Mouse (Mus musculus) right cerebral cortex, postnatal 36 days (tissue): ENCODE data around the gene Vmn1r77.
"Not testable (repeated sequence)": the region's sequence is repeated elsewhere in the genome, so short reads cannot be mapped to it uniquely, and the experiment has no call there.

ENCODE experiments used
- DNase-seq, 2 experiments: peaks; one replicate each; pipeline ENCODE4 v3.0.0; 2022; ENCODE audit warnings: low spot score in 2 of 2, mixed read lengths in 1 of 2

Gene Vmn1r77

DNA sequence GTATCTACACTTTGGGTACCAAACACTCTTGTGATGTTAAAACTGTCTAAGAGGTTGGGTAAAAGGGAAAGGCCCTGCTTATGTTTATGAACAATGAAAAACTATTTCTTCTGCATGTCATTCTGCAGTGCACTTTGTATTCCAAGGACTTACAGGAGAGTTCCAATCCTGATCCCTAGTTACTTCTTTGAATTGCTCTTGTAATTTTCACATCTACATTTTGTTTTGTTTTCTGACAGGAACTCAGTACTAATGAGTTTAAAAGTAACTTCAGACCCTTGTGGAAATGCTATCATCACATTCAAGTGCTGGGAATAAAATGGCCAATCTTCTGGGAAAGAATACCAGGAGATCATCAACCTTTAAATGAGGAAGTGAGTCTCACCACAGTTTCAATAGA is at the start of gene Vmn1r77:
Gene Vmn1r77 (plus strand): TSS at position 301 of the 400 bp plus-strand sequence.
- not testable (repeated sequence) for DNase-seq

DNA sequence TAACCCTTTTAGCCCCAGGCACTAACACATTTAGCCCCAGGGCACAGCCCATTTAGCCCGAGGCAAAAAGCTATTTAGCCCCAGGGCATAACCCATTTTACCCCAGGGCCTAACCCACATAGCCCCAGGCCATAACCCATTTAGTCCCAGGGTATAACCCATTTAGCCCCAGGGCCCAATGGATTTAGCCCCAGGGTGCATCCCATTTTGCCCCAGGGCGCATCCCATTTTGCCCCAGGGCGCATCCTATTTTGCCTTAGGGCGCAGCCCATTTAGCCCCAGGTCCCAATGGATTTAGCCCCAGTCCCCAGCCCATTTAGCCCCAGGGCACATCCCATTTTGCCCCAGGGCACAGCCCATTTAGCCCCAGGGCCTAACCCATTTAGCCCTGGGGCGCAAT is 25.1 kb upstream of the Vmn1r77 start:
- not testable (repeated sequence) for DNase-seq

DNA sequence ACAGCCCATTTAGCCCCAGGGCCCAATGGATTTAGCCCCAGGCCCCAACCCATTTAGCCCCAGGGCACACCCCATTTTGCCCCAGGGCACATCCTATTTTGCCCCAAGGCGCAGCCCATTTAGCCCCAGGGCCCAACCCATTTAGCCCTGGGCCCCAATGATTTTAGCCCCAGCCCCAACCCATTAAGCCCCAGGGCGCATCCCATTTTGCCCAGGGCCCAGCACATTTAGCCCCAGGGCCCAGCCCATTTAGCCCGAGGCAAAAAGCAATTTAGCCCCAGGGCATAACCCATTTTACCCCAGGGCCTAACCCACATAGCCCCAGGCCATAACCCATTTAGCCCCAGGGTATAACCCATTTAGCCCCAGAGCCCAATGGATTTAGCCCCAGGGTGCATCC is 24.2 kb upstream of the Vmn1r77 start:
- DNase-seq = not testable (repeated sequence)

DNA sequence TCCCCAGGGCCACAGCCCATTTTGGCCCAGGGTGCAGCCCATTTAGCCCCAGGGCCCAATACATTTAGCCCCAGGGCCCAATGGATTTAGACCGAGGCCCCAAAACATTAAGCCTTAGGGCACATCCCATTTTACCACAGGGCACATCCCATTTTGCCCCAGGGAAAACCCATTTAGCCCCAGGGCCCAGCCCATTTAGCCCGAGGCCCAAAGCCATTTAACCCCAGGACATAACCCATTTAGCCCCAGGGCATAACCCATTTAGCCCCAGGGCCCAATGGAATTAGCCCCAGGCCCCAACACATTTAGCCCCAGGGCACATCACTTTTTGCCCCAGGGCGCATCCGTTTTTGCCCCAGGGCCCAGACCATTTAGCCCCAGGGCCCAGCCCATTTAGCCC is 23.4 kb upstream of the Vmn1r77 start:
- DNase-seq = no peak

DNA sequence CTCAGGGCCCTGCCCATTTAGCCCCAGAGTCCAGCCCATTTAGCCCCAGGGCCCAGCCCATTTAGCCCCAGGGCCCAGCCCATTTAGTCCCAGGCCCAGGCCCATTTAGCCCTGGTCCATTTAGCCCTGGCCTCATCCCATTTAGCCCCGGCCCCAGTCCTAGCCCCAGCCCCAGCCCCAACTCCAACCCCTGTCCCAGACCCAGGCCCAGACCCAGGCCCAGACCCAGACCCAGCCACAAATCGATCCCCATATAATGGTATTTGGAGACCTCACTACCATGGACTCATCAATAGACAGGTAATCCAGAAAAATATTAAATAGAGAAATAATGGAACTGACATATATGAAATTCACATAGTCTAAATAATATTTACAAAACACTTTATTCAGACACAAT is 18.7 kb upstream of the Vmn1r77 start:
- DNase-seq = not testable (repeated sequence)

DNA sequence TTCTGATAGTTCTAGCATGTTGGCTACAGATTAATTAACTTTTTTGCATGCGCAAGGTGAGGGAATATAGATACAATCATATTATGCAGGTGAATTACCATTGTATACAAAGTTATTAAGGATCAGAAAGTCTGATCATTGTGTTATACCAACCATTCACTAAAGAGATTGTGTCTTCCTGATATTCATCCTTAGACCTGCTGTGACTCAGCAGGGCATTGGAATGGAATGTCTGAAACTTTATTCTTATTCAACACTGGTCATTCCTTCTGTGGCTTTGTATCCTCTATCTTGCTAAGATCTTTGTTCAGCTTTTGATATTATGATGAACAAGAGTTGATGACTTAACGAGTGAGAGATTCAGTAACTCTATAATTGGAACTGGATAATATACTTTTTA is 4.1 kb downstream of the Vmn1r77 start:
- DNase-seq = no peak
